Mouse (Mus musculus) liver, adult 2 months (tissue): ENCODE measurements around the gene Prdm16.

ENCODE experiments used
- CTCF ChIP-seq: fragments of 200-500 bp; IDR thresholded peaks from 2 replicates; pipeline ENCODE4 v1.5.1; 2011; ENCODE audit warnings: low read depth, low read length, control low read depth
- POLR2A ChIP-seq: fragments of 200-500 bp; IDR thresholded peaks from 2 replicates; pipeline ENCODE4 v1.6.1; 2011; ENCODE audit warnings: low read length, control low read depth; ENCODE audit not compliant: insufficient read depth; ENCODE audit errors: extremely low read depth

DNA sequence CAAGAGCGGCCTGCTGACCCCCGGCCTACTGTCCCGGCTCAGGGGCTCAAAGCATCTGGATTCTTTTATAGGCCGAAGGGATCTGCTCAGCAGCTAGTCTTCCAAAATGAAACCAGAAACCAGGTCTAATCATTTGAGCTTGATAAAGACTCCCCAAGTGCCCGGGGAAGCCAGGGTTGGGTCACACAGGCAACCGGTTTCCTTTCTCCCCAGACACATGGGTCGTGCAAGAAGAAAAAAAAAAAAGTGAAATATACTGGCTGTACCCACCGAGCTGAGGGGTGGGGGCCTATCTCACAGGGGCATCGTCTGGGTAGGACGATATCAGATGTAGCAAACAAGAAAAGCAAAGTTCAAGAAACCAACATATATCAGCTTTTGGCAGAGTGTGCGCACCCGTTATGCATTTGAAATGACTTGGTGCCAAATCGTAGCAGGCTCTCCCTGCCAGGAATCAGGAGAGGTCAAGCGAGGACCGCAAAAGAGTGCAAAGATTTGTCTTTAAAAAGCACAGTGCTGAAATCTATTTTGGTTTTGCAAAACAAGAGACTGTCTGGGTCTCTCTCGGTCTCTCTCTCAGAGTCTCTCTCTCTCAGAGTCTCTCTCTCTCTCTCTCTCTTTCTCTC is 55.3 kb downstream of the Prdm16 start:
- TF ChIP-seq POLR2A (no peak), CTCF (no peak)
